Mouse (Mus musculus): ENCODE measurements around the gene Clasp1. TPM values are rescaled to one million over a fixed set of nuclear protein-coding genes. Genes with fewer than 3 reads are reported as not detected.

The Clasp1 gene
- polyA plus RNA-seq, 1 experiment from 2014 or later: 35.2 TPM

- Histone ChIP-seq H3K4me2 (replicated peaks) (no peak overlapping the region), H3K9ac (no peak overlapping the region), H3K27ac (no peak overlapping the region), H3K4me3 (replicated peaks) (no peak overlapping the region), H3K36me3 (no peaks in the 10 kb centered on the region), H3K4me1 (replicated peaks) (0 out of 2 replicates have a peak, but pooled peaks cover 10% of the 10 kb centered on the region), H3K27me3 (replicated peaks) (peaks cover 8% of the 10 kb centered on the region; the same call in 1 of the 2 replicates), H3K9me3 (no peaks in the 10 kb centered on the region)
- ATAC-seq: no peak
- WGBS: 57% methylated on average over 2 of the region's 2 CpGs
Measured at GRCm38 (mm10) chr1:118625921-118626320, 237.1 kb downstream of the Clasp1 start.

- H3K36me3 ChIP-seq: no peaks in the 10 kb centered on the region
- H3K4me1 ChIP-seq (replicated peaks): 0 out of 2 replicates have a peak, but pooled peaks cover 10% of the 10 kb centered on the region
- H3K4me3 ChIP-seq (replicated peaks): no peak overlapping the region
- ATAC-seq: no peak
- no peak overlapping the region for H3K27ac ChIP-seq
- no peak overlapping the region for H3K4me2 ChIP-seq (replicated peaks)
- no peaks in the 10 kb centered on the region for H3K9me3 ChIP-seq
- H3K9ac ChIP-seq: no peak overlapping the region
- 82% methylated on average over 2 of the region's 2 CpGs for WGBS
- H3K27me3 ChIP-seq (replicated peaks): peaks cover 8% of the 10 kb centered on the region; the same call in 1 of the 2 replicates
Measured at GRCm38 (mm10) chr1:118626452-118626851, 237.6 kb downstream of the Clasp1 start.

GRCm38 (mm10) chr1:118627781-118628464 is 239.1 kb downstream of the Clasp1 start, which contains the start of gene Tfcp2l1:
Gene Tfcp2l1 (plus strand): TSS chr1:118627945.
- Histone ChIP-seq H3K9me3 (no peaks in the 10 kb centered on the region), H3K9ac (peak within 1 kb of the TSS; percentile 50), H3K4me2 (replicated peaks) (peak within 1 kb of the TSS; percentile 92), H3K4me3 (replicated peaks) (peak within 1 kb of the TSS; percentile 55), H3K27me3 (replicated peaks) (peaks cover 8% of the 10 kb centered on the region; the same call in 1 of the 2 replicates), H3K4me1 (replicated peaks) (0 out of 2 replicates have a peak, but pooled peaks cover 10% of the 10 kb centered on the region), H3K36me3 (no peaks in the 10 kb centered on the region), H3K27ac (no peak within 1 kb of the TSS)
- ATAC-seq: peak; percentile 93
- WGBS: under 1% methylated on average over 48 of the region's 48 CpGs

- Histone ChIP-seq H3K27ac (no peak overlapping the region), H3K9ac (no peak overlapping the region), H3K4me1 (replicated peaks) (0 out of 2 replicates have a peak, but pooled peaks cover 3% of the 10 kb centered on the region), H3K36me3 (no peaks in the 10 kb centered on the region), H3K27me3 (replicated peaks) (0 out of 2 replicates have a peak, but pooled peaks cover under 1% of the 10 kb centered on the region), H3K4me3 (replicated peaks) (no peak overlapping the region), H3K4me2 (replicated peaks) (no peak overlapping the region), H3K9me3 (no peaks in the 10 kb centered on the region)
- ATAC-seq: no peak
- 76% methylated on average over 4 of the region's 4 CpGs for WGBS
Measured at GRCm38 (mm10) chr1:118633415-118633980, 244.6 kb downstream of the Clasp1 start.

- Histone ChIP-seq H3K36me3 (no peaks in the 10 kb centered on the region), H3K4me3 (replicated peaks) (no peak overlapping the region), H3K9ac (no peak overlapping the region), H3K4me2 (replicated peaks) (no peak overlapping the region), H3K27me3 (replicated peaks) (no peaks in the 10 kb centered on the region), H3K4me1 (replicated peaks) (no peaks in the 10 kb centered on the region), H3K9me3 (no peaks in the 10 kb centered on the region), H3K27ac (no peak overlapping the region)
- no peak for ATAC-seq
- WGBS: 63% methylated on average over 2 of the region's 2 CpGs
Measured at GRCm38 (mm10) chr1:118642296-118642999, 253.6 kb downstream of the Clasp1 start.

- Histone ChIP-seq H3K27me3 (replicated peaks) (no peaks in the 10 kb centered on the region), H3K36me3 (no peaks in the 10 kb centered on the region), H3K27ac (no peak overlapping the region), H3K4me1 (replicated peaks) (peaks cover 4% of the 10 kb centered on the region; the same call in 1 of the 2 replicates), H3K9ac (no peak overlapping the region), H3K9me3 (no peaks in the 10 kb centered on the region), H3K4me3 (replicated peaks) (no peak overlapping the region), H3K4me2 (replicated peaks) (no peak overlapping the region)
- 41% methylated on average over 9 of the region's 9 CpGs for WGBS
- ATAC-seq: no peak
Measured at GRCm38 (mm10) chr1:118643138-118643979, 254.5 kb downstream of the Clasp1 start.

- no peak for ATAC-seq
- no peak overlapping the region for H3K4me2 ChIP-seq (replicated peaks)
- H3K9me3 ChIP-seq: no peaks in the 10 kb centered on the region
- H3K9ac ChIP-seq: no peak overlapping the region
- H3K27me3 ChIP-seq (replicated peaks): no peaks in the 10 kb centered on the region
- no peak overlapping the region for H3K4me3 ChIP-seq (replicated peaks)
- no peaks in the 10 kb centered on the region for H3K36me3 ChIP-seq
- H3K27ac ChIP-seq: no peak overlapping the region
- 61% methylated on average over 4 of the region's 4 CpGs for WGBS
- H3K4me1 ChIP-seq (replicated peaks): peaks cover 13% of the 10 kb centered on the region
Measured at GRCm38 (mm10) chr1:118645701-118646100, 256.8 kb downstream of the Clasp1 start.

GRCm38 (mm10) chr1:118648015-118648414 is 259.2 kb downstream of the Clasp1 start:
- Histone ChIP-seq H3K4me3 (replicated peaks) (no peak overlapping the region), H3K9me3 (no peaks in the 10 kb centered on the region), H3K9ac (no peak overlapping the region), H3K4me1 (replicated peaks) (peaks cover 13% of the 10 kb centered on the region), H3K27ac (no peak overlapping the region; the same call in 1 of the 2 replicates), H3K36me3 (no peaks in the 10 kb centered on the region), H3K4me2 (replicated peaks) (no peak overlapping the region), H3K27me3 (replicated peaks) (no peaks in the 10 kb centered on the region)
- 25% methylated on average over 3 of the region's 3 CpGs for WGBS
- ATAC-seq: peak; percentile 42

GRCm38 (mm10) chr1:118649933-118650770 is 261.3 kb downstream of the Clasp1 start:
- Histone ChIP-seq H3K4me2 (replicated peaks) (peak overlapping the region; percentile 28; the same call in 1 of the 2 replicates), H3K27ac (peak overlapping the region; percentile 59), H3K9ac (no peak overlapping the region), H3K9me3 (no peaks in the 10 kb centered on the region), H3K4me3 (replicated peaks) (no peak overlapping the region), H3K4me1 (replicated peaks) (peaks cover 13% of the 10 kb centered on the region), H3K27me3 (replicated peaks) (no peaks in the 10 kb centered on the region), H3K36me3 (no peaks in the 10 kb centered on the region)
- WGBS: 54% methylated on average over 9 of the region's 9 CpGs
- peak; percentile 80 for ATAC-seq

GRCm38 (mm10) chr1:118650771-118651080 is 261.9 kb downstream of the Clasp1 start:
- peak overlapping the region; percentile 59 for H3K27ac ChIP-seq
- H3K4me1 ChIP-seq (replicated peaks): peaks cover 13% of the 10 kb centered on the region
- 0 out of 2 replicates have a peak, but pooled peaks have one; percentile 11 for ATAC-seq
- H3K9ac ChIP-seq: no peak overlapping the region
- no peak overlapping the region for H3K4me3 ChIP-seq (replicated peaks)
- no peaks in the 10 kb centered on the region for H3K9me3 ChIP-seq
- peak overlapping the region; percentile 28; the same call in 1 of the 2 replicates for H3K4me2 ChIP-seq (replicated peaks)
- H3K36me3 ChIP-seq: no peaks in the 10 kb centered on the region
- 55% methylated on average over 3 of the region's 3 CpGs for WGBS
- no peaks in the 10 kb centered on the region for H3K27me3 ChIP-seq (replicated peaks)

- no peaks in the 10 kb centered on the region for H3K9me3 ChIP-seq
- H3K36me3 ChIP-seq: no peaks in the 10 kb centered on the region
- H3K4me2 ChIP-seq (replicated peaks): no peak overlapping the region
- no peak overlapping the region for H3K27ac ChIP-seq
- 78% methylated on average over 6 of the region's 6 CpGs for WGBS
- no peak overlapping the region for H3K4me3 ChIP-seq (replicated peaks)
- H3K27me3 ChIP-seq (replicated peaks): no peaks in the 10 kb centered on the region
- ATAC-seq: no peak
- H3K4me1 ChIP-seq (replicated peaks): peaks cover 5% of the 10 kb centered on the region; the same call in 1 of the 2 replicates
- no peak overlapping the region for H3K9ac ChIP-seq
Measured at GRCm38 (mm10) chr1:118658716-118659115, 269.9 kb downstream of the Clasp1 start.
